ENCODE assay signal across 13 mouse cellular contexts in genomic region chr11:31846771-31847468, GRCm38 (mm10). TPM values are rescaled to one million over a fixed set of nuclear protein-coding genes. Genes with fewer than 3 reads are reported as not detected.
DNase-seq lines count a peak whose midpoint lies in the region; ATAC-seq and TF ChIP-seq lines count a peak whose summit lies in the region.
"Had no signal": no experiment of that assay in that cellular context is flagged by ENCODE, and none has a peak within 500 bp of the region (broad histone marks: within the 10 kb centered on the region; RNA-seq: fewer than 3 reads in every experiment).

No protein-coding gene starts in this region.

- H3K27me3 ChIP-seq in hindbrain, embryonic 11.5 days (ENCODE audit: control insufficient read depth, insufficient read depth, low read length) = no peaks in the 10 kb centered on the region
- H3K27me3 ChIP-seq in midbrain, embryonic 16.5 days (ENCODE audit: control insufficient read depth, insufficient read depth, low read depth, low read length) = no peaks in the 10 kb centered on the region
- H3K27me3 ChIP-seq in heart, embryonic 12.5 days (replicated peaks) = no peaks in the 10 kb centered on the region
- H3K27me3 ChIP-seq in kidney, adult 2 months (replicated peaks; ENCODE audit: control insufficient read depth, insufficient read depth, low read length) = no peaks in the 10 kb centered on the region
- H3K27me3 ChIP-seq: limb, embryonic 15.5 days had no signal

- ATAC-seq in hindbrain, embryonic 11.5 days (ENCODE audit: low FRiP score) = peak; percentile 97
- ATAC-seq in midbrain, embryonic 16.5 days = peak; percentile 94
- no peak for ATAC-seq in heart, embryonic 12.5 days (ENCODE audit: insufficient number of reproducible peaks, low FRiP score)

- no peaks in the 10 kb centered on the region; the same call in 1 of the 2 replicates for H3K4me1 ChIP-seq in hindbrain, embryonic 11.5 days (replicated peaks; ENCODE audit: control insufficient read depth, insufficient read depth, low read length)
- peaks cover 19% of the 10 kb centered on the region for H3K4me1 ChIP-seq in midbrain, embryonic 16.5 days (ENCODE audit: control insufficient read depth, insufficient read depth, low read length)
- H3K4me1 ChIP-seq in heart, embryonic 12.5 days (replicated peaks) = peaks cover 28% of the 10 kb centered on the region
- peaks cover 20% of the 10 kb centered on the region for H3K4me1 ChIP-seq in kidney, adult 2 months (ENCODE audit: control insufficient read depth, insufficient read depth, low read length)
- H3K4me1 ChIP-seq: limb, embryonic 15.5 days had no signal

- no peak overlapping the region for H3K9ac ChIP-seq in hindbrain, embryonic 11.5 days (ENCODE audit: low read depth, low read length)
- H3K9ac ChIP-seq in midbrain, embryonic 16.5 days (ENCODE audit: low read depth, low read length) = no peak overlapping the region
- no peak overlapping the region for H3K9ac ChIP-seq in heart, embryonic 12.5 days
- H3K9ac ChIP-seq: limb, embryonic 15.5 days had no signal

- DNase-seq in left cerebral cortex, postnatal 14 days (ENCODE audit: low spot score in 2 of 2) = peak; percentile 41 to 42
- no peak for DNase-seq in left cerebral cortex, postnatal 36 days (ENCODE audit: low spot score in 2 of 2)
- peak; percentile 60 for DNase-seq in embryo, embryonic 11 days
- peak; percentile 65 for DNase-seq in hindbrain, embryonic 11.5 days (ENCODE audit: low spot score)
- DNase-seq in urinary bladder, postnatal 36 days (ENCODE audit: low spot score in 2 of 2) = no peak
- DNase-seq in kidney, adult 2 months = no peak
- DNase-seq: cerebellum, adult 8-10 months; gastrocnemius, postnatal 10 days; kidney, adult 18-20 months had no signal

- TF ChIP-seq CTCF in kidney, adult 2 months (conservative IDR thresholded peaks at IDR 0.05; ENCODE audit: insufficient read depth, insufficient read length, low read depth, low read length) = no peak

- WGBS in hindbrain, embryonic 11.5 days = 38% methylated on average over 9 of the region's 9 CpGs
- 17% methylated on average over 9 of the region's 9 CpGs for WGBS in midbrain, embryonic 16.5 days
- 78% methylated on average over 9 of the region's 9 CpGs for WGBS in heart, embryonic 12.5 days
- 76% methylated on average over 9 of the region's 9 CpGs for whole genome bisulfite sequencing in kidney, adult 2 months

- H3K27ac ChIP-seq in hindbrain, embryonic 11.5 days (ENCODE audit: low read depth, low read length) = peak overlapping the region; percentile 51
- peak overlapping the region; percentile 66 for H3K27ac ChIP-seq in midbrain, embryonic 16.5 days (ENCODE audit: low read length)
- no peak overlapping the region for H3K27ac ChIP-seq in heart, embryonic 12.5 days (ENCODE audit: poor library complexity, severe bottlenecking)
- no peak overlapping the region for H3K27ac ChIP-seq in kidney, adult 2 months (ENCODE audit: insufficient read depth, low read depth, low read length)
- H3K27ac ChIP-seq: limb, embryonic 15.5 days; macrophage had no signal

- H3K9me3 ChIP-seq in hindbrain, embryonic 11.5 days (ENCODE audit: control insufficient read depth, low read length) = no peaks in the 10 kb centered on the region
- no peaks in the 10 kb centered on the region for H3K9me3 ChIP-seq in midbrain, embryonic 16.5 days (replicated peaks; ENCODE audit: control insufficient read depth, low read length, poor library complexity, severe bottlenecking)
- no peaks in the 10 kb centered on the region for H3K9me3 ChIP-seq in heart, embryonic 12.5 days (replicated peaks)
- H3K9me3 ChIP-seq: limb, embryonic 15.5 days had no signal

- no peak for TF ChIP-seq POLR2A in kidney, adult 2 months (IDR thresholded peaks at IDR 0.05; ENCODE audit: low read depth, low read length)

- H3K4me3 ChIP-seq in hindbrain, embryonic 11.5 days (ENCODE audit: low read depth, low read length) = no peak overlapping the region
- H3K4me3 ChIP-seq in midbrain, embryonic 16.5 days (ENCODE audit: low read depth, low read length) = no peak overlapping the region
- H3K4me3 ChIP-seq in heart, embryonic 12.5 days = no peak overlapping the region
- no peak overlapping the region for H3K4me3 ChIP-seq in kidney, adult 2 months (ENCODE audit: insufficient read depth, low read depth, low read length)
- H3K4me3 ChIP-seq: limb, embryonic 15.5 days had no signal

- intact Hi-C loops in left cerebral cortex, postnatal 14 days (cut with DNase I) = no loop called here
- intact Hi-C loops in left cerebral cortex, postnatal 36 days (cut with DNase I) = no loop called here

- H3K4me2 ChIP-seq in hindbrain, embryonic 11.5 days (replicated peaks; ENCODE audit: low read depth, low read length) = no peak overlapping the region
- H3K4me2 ChIP-seq in midbrain, embryonic 16.5 days (ENCODE audit: low read length) = no peak overlapping the region
- no peak overlapping the region for H3K4me2 ChIP-seq in heart, embryonic 12.5 days
- H3K4me2 ChIP-seq: limb, embryonic 15.5 days had no signal

- H3K36me3 ChIP-seq in hindbrain, embryonic 11.5 days (ENCODE audit: control insufficient read depth, insufficient read depth, low read length) = no peaks in the 10 kb centered on the region
- H3K36me3 ChIP-seq in midbrain, embryonic 16.5 days (ENCODE audit: control insufficient read depth, insufficient read depth, low read length) = no peaks in the 10 kb centered on the region
- no peaks in the 10 kb centered on the region for H3K36me3 ChIP-seq in heart, embryonic 12.5 days
- H3K36me3 ChIP-seq in kidney, adult 2 months (ENCODE audit: control insufficient read depth, insufficient read depth, low read length) = no peaks in the 10 kb centered on the region
- H3K36me3 ChIP-seq: limb, embryonic 15.5 days had no signal

RNA-seq across cellular contexts. Expression of gene Cpeb4, which starts 25.1 kb away (rescaled TPM):
- 100 to 1,000 TPM; 146 to 152 TPM for total RNA-seq in left cerebral cortex, postnatal 14 days (2021)
- 100 to 1,000 TPM; 146 to 158 TPM for total RNA-seq in left cerebral cortex, postnatal 36 days (2021)
- 14.3 and 16.7 TPM in 2 replicates for polyA plus RNA-seq in hindbrain, embryonic 11.5 days (2014; fragmentation: Nextera tagmentation; extraction: Ambion mirVana)
- 20.1 and 21.3 TPM in 2 replicates for polyA plus RNA-seq in midbrain, embryonic 16.5 days (2015; fragmentation: Nextera tagmentation; extraction: Ambion mirVana)
- 13.6 and 16.0 TPM in 2 replicates for polyA plus RNA-seq in heart, embryonic 12.5 days (2016; fragmentation: Nextera tagmentation; extraction: Ambion mirVana)
- 27.2 and 30.0 TPM in 2 replicates for polyA plus RNA-seq in kidney, adult 2 months (2012; rRNA removed)

Comparison
In these comparisons a context has a peak if more than half of its experiments do, and no peak if none do; other contexts are left out.
1. DNase-seq: peak in left cerebral cortex, postnatal 14 days (2 of 2), embryo, embryonic 11 days (single experiment) and hindbrain, embryonic 11.5 days (single experiment); none in left cerebral cortex, postnatal 36 days (0 of 2), urinary bladder, postnatal 36 days (0 of 2) and kidney, adult 2 months (single experiment).
2. H3K27ac ChIP-seq: peak in hindbrain, embryonic 11.5 days (single experiment) and midbrain, embryonic 16.5 days (single experiment); none in heart, embryonic 12.5 days (single experiment) and kidney, adult 2 months (single experiment).